Mouse (Mus musculus) megakaryocyte, adult 5-6 weeks (primary cell): ENCODE results near the gene Cux1. TPM values are rescaled to one million over a fixed set of nuclear protein-coding genes. Genes with fewer than 3 reads are reported as not detected.

Experiments
- ATAC-seq: 2 replicates; pipeline ENCODE4 v1.8.0; 2016; ENCODE audit warnings: mild to moderate bottlenecking, inconsistent platforms; ENCODE audit not compliant: poor library complexity, severe bottlenecking
- total RNA-seq, 2 experiments: library from RNA; stranded (forward) in 1 of 2; stranded (reverse) in 1 of 2; fragments of 153-499, 151-499 nt in 1 of 2; fragments of 221-1000, 200-1000 nt in 1 of 2; gene quantifications; 2 replicates each; pipeline versions ENCODE4 v1.2.3 to v1.2.4; 2015 to 2017

The Cux1 gene
- total RNA-seq, 2 experiments from 2014 or later = 74.0 to 77.4 TPM

DNA sequence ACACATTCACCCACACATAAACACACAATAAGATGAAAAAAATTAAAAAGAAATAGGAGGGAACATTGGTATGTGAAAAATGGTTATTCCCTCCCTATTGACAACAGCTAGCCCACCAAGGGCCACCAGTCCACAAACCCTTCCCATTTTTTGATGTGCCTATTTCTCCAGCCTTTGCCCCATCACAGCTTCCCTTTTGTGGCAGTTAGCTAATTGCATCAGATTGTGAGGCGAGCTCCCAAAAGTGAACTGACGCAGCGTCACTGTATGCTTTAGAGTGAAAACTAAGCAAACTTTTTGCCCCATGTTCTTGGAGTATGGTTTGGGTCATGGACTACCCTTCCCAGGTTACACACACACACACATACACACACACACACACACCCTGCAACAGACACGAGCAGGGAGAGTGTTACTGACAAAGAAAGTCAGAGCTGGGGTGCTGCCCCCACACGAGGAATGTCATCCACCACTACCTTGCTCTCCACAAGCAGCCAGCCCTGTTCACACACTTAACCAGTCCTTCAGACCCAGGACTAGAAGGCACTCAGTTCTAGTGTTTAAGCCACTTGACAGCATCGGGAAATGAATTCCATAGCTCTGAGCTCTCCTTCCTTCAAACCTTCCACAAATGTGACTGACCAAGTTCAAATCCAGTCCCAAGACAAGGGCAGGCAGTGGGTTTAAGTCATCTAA lies 172.6 kb downstream of the Cux1 start:
- peak; percentile 74 for ATAC-seq

DNA sequence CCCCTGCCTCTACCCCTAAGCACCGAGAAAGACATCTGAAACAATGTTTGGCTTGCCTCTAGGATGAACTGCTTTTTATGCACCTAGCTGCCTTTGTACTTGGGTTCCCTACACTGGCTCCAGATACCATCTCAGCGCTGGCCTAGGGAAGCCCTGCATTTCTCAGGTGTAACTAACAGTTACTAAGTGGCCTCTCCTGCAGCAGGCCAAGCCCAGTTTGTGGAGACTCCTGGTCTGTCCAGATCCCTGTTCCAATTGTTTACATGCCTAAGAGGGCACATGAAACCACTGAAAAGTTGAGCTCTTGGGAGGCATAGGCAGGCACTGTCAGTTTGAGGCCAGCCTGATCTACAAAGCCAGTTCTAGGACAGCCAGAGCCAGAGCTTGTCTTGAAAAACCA lies 173.7 kb downstream of the Cux1 start:
- no peak for ATAC-seq

DNA sequence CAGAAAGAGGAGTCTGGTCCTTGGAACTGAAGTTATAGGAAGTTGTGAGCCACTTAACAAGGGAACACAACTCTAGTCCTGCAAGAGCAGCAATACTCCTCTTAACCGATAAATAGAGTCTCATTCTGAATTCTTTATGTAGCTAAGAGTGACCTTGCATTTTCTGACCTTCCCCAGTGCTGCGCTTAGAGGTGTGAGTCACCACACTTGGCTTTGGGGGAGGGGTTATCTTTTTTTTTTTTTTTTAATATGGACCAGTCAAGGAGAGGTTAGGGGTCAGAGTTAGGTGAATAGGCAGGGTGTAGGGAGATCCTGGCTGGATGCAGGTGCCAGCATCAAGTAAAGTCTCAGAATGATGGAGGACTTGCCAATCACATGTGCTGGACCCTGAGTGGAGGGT lies 180.5 kb downstream of the Cux1 start:
- ATAC-seq = no peak

DNA sequence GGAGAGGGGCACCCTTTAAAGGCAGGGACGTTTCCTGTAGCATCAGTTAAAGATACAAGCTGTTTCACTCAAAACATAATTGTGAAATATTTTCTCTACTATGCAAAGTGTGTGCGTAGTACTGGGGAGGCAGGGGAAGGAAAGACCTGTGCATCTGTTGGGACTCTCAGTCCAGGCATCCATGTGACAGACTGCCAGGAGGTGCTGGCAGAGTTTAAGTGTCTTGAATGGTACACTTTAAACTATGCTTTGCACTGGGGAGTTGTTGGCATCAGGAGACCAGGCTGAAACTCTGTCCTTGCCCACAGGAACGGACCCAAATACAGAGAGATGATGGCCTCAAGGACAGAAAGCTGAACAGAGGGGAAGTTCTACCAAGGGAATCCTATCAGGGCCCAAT lies 182.1 kb downstream of the Cux1 start:
- ATAC-seq = no peak

DNA sequence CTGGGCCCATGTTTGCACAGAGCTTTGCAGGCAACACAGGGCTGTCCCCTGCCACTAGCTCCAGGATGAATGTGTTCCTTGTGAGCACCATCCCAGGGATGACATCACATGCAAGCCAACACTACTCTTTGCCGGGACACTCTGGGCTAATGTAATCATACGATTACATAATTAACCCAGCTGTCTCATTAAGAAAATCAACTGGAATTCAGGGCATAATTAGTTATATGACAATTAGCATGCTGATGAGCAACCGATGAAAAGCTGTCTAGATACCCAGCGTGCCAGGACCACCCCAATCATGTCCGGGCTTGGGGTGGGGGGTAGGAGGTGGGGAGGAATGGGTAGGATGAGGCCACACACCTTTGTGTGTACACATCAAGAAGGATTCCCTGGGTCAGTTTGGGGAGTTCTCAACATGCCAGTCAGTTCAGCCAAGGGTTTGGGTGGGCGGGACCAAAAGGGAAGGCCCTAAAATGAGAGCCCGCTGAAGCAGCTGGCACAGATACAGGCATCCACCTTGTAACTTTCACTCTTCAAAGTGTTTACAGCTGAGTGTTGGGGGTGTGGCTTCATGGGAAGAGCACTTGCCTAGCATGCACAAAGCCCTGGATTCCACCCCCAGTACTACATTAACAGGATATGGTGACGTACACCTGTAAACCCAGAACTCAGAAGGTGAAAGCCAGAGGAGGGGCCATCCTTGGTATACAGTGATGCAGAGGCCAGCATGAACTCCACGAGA lies 184.9 kb downstream of the Cux1 start:
- no peak for ATAC-seq

DNA sequence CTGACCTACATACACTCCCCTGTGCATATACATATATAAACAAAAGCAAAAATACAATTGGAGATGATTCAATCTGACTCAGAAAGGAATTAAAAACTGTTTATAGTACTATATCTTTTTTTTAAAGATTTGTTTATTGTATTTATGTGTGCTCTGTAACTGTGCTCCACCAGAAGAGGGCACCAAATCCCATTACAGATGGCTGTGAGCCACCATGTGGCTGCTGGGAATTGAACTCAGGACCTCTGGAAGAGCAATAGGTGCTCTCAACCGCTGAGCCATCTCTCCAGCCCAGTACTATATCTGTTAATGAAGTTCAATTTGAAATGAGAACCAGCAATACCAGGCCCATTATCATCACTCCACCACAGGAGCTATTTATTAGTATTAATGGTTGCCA lies 187.9 kb downstream of the Cux1 start:
- ATAC-seq = no peak

DNA sequence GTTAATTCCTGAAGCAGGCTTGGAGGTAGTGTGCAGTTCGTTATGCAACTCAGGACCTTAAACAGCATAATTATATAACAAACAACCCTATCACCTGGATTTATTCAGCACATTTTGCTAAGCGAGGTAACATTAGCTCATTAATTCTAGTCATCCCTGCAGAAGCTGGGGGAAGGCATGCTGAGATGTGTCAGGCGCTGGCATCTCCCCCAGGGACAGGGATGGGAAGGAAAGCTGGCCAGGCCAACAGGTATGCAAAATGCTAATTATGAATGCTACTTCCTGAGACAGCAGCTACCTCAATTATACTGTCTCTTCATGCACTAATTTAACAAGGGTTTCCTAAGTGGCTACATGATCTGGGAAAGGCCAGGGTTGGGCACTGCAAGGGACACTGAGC lies 190.2 kb downstream of the Cux1 start:
- ATAC-seq = no peak

DNA sequence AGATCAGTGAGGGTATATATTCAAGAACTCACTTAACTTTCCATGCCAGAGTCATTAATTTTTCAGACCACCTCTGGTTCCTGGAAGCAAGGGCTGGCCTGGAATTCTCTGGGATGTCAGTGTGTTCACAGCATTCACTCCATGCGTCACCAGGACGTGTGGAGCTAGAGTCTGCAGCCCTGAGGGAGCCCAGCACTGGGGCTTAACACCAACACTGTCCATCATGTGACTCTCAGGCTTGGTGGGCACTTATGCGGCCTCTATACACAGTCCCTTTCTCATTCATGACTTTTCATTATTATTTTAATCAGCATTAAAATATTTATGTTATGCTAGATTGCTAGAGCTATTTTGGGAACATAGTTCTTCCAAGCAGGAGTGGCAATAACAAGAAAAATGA lies 191.9 kb downstream of the Cux1 start:
- ATAC-seq = no peak

DNA sequence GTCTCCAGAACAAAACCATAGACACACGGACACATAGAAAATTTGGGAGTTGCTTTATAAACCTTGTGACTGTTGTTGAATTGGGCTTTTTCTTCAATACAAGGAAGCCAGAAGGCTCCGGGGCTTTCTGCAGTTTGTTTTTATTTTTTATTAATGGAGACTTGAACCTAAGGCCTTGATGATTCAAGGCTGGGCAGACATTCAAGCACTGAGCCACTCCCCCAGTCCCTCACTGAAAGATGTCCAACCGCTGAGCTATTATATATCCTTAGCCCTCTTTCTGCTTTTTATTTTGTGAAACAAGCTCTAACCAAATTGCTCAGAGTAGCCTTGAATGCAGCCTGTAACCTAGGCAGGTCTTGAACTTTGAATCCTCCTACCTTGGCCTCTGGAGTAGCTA lies 195.0 kb downstream of the Cux1 start:
- ATAC-seq = no peak

DNA sequence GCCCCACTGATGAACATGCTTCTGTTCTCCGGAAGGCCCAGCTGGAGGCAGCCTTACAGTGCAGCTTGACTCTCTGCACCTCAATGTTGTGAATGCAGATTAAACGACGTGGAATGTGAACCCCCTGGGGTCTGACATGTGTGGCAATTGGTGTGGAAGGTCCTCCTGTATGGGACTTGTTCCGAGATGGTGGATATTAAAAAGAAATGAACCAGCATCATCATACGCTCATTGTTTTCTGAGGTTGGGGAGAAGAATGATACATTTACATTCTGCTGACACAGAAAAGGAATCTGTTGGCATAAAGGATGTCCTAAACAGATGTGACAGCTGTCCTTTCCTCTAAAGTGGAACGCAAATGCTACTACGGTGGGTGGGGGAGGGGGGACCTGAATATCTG lies 203.9 kb downstream of the Cux1 start:
- no peak for ATAC-seq

DNA sequence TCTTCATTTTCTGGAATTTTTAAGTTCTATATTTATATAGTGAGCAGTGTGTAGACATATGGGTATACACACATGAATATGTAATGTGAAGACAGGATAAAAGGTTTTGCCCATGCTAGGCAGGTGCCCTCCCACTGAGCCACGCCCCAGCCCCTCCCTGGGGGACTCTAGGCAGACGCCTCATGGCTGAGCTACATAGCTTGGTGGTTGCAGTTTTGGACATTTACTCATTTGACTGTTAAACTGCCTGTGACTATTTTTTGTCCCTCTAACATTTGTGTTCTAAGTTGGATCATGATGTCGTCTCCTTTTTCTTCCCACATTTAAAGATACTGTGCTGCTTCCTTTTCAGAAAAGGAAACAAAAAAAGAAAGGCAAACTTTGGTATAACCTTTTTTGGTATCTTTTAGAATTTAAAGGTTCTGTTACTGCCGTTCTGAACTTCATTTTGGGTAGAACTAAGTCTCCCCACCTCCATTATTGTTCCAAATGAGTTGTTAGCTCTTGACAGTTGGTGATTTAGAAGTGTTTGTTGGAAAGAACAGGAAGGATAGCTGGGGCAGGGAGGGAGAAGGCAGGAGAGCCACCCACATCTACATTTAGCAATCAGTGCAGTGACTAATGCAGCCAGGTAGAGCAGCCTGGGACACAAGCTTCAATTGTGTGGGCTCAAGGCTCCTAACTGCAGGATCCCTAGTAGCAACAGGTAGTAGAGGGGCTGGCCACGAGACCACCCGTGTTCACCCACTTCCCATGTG lies 204.6 kb downstream of the Cux1 start:
- ATAC-seq = no peak

DNA sequence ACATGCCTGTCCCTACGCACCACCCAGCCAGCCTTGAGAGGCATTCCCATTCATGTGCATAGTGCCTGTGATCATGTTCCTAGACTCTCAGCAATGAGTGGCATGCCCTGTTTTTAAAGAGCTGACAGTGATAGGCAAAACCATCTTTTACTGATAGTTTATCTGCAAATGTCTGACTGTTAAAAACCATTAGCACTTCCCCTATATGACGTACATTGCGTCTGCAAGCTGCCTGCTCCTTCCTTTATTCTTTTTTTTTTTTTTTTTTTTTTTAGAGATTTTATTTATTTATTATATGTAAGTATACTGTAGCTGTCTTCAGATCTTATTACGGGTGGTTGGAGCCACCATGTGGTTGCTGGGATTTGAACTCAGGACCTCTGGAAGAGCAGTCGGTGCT lies 205.3 kb downstream of the Cux1 start:
- ATAC-seq = no peak

DNA sequence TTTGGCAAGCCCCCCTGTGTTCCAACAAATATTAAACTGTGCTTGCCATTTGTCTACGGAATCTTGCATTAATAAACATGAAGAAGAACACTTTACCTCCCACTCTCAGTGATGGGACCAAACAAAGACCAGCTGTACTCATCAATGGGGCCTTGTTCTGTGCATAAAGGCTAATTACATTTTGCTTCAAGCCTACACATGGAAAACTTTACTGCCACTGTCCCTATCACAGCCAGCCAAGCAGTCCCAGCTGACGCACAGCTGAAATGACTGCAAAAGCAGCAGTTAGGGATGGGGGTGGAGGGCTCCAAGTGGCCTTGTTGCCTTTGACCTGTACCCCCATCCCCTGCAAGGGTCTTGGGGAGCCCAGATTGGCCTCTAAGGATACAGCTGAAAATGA lies 210.1 kb downstream of the Cux1 start:
- ATAC-seq = no peak

DNA sequence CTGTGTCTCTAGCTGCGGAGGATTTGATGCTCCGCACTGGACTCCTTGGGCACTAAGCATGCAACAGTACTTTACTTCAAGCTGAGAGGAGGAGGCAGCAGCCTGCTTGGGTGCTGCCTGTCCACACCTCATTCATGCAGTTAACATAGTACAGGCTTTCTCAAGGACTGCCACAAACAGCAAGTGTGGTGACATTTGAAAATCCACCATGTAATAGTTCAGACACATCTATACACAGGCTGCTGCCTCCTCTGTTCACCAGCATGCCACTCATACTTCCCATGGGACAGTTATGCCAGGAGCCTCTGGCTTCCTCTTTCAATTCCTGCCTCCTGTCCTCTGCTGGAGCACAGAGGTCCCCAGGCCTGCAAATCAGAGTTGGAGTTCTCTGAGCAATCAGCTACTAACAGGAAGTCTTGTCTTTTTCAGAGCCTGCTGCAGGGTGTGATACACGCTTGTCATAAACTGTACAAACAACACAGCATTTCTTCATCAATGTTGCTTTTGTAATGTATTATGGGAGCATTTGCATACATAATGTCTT lies 211.6 kb downstream of the Cux1 start:
- ATAC-seq = no peak

DNA sequence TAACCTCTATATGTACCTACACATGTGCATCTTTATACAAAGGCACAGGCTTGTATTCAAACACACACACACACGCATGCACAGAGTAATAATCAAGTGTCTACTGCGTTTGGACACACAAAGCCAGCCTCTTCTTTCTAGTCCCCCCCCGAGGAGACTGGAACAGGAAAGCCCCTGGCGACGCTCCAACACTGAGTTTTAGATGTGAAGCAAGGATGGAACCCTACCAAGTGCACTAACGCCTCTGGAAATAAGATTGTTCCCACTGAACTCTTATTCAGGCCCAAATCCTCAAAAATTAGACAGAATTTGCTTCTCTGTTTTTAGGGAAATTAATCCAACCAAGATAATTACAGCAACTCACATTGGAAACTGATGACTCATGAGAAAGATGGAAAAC lies 212.6 kb downstream of the Cux1 start:
- ATAC-seq = no peak

DNA sequence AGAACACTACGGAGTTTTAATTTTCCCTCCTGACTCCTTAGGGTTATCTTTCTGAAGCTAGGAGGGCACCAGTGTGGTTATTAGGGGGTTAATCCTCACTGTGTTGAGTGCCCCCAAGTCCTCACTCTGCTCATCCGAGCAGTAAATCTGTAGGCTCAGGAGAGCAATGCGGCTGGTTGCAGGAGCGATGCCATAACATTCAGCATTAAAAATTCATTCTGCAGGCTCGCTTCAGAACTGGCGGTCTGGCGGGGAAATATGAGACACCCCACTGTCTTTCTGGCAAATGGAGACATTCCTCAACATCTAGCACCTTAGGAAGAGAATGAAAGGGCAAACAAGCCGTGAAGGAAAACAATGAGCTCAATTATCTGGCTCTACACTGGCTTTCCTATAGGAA lies 214.2 kb downstream of the Cux1 start:
- ATAC-seq = no peak

DNA sequence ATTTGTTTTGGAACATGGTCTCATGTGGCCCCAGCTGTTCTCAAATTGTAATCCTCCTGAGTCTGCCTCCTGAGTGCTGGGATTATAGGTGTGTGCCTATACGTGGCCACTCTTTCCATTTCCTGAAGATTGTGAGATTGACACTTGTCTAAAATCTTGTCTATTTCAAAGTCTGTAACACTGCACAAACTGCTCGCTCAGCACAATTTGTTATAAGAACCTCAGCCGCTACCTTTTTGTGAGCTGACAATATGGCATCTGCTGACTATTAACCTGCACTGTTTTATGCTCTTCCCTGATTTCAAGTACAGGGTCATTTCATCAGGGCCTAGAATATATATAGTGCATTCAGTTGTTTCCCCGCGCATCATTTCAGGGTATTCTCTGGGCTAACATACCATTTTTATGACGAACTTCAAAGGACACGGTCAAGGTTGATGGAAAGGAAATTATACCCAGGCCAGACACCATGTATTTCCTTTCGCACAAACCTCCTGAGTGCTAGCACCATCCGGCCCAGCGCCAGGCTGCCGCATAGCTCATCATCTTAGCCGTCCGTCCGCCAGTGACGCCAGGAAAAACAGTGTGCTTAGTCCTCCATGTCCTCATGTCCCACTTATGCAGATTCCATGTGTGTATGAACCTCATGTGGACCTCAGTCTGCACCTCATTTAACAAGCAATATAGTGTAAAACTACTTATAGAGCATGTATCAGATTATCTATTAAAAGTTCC lies 224.0 kb downstream of the Cux1 start:
- no peak for ATAC-seq

DNA sequence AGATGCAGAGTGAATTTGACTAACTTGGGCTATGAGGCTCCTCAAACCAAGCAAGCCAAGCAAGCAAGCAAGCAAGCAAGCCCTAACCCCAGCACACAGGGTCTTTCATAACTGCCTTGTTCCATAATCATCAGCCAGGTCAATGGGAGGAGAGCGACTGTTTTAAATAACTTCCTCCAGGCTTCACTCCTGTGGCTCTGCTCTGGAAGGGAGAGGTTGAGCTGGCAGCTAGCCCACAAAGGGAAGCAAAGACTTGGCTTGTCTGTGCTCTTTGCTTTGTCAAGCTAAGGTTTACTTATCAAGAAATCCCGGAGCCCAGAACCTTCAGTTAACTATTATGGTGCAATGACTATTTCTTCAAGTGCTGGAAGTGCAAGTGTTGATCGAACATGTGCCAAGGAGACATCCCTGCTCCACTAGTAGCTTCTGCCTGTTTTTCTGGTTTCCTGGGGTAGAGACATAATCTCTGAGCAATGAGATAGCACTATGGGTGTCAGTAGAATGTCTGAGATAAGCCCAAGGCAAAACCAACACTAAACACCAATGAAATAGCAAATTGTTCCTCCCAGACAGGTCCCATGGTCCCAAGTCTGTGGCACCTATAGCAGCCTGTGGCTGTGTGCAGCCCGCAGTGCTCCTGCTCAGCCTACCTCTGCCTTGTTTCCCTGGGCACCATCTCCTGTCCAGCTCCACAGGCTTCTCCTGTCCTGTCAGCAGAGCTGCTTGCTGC lies 230.3 kb downstream of the Cux1 start:
- no peak for ATAC-seq

DNA sequence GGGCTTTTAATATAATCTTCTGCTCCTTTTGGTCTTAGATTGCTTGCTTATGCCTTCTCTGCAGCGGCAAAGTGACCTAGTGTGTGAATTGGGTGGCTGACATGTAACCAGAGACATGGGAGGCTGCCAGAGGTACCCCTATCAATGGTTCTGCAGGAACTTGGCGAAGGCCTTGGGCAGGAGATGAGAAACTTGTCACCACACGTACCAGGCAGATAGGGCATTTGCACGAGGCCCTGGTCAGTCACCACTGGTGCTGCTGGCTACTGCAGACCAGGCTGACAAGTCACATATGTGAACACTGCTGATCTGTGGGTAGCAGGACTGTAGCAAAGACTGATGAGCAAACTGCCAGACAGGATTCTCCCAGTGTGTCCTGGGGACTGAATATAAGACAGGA lies 231.6 kb downstream of the Cux1 start:
- ATAC-seq = no peak

DNA sequence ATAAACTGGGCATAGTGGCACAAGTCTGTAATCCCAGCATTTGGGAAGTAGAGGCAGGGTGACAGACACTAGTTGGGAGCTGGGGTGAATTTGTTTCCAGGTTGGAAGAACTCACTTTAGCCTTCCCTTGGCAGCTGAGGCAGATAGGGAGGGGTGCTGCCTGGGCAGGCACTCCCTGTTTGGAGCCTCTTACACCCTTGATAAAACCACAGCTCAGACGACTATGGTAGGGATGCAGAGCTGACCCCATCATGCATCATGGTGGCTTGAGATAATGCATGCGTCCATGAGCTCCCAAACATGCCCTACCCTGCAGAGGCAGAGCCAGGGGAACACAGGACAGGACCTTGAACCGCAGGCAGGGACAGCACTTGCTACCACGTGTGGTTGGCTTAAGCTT lies 232.5 kb downstream of the Cux1 start:
- ATAC-seq = no peak
